Mouse (Mus musculus) C2C12 (cell line): ENCODE results near the gene Plekhm1.

Experiments used
- CTCF ChIP-seq: IDR thresholded peaks from one replicate; pipeline ENCODE4 v1.5.1; 2011; ENCODE audit not compliant: control insufficient read depth, insufficient read depth, insufficient read length
- MAX ChIP-seq: IDR thresholded peaks from one replicate; pipeline ENCODE4 v1.6.1; 2011; ENCODE audit warnings: mild to moderate bottlenecking, control low read depth
- MYOD1 ChIP-seq: IDR thresholded peaks from one replicate; pipeline ENCODE4 v1.6.1; 2011; ENCODE audit warnings: low read depth; ENCODE audit not compliant: control insufficient read depth, insufficient read length
- USF1 ChIP-seq: IDR thresholded peaks from one replicate; pipeline ENCODE4 v1.6.1; 2011; ENCODE audit warnings: low read depth, mild to moderate bottlenecking, control low read depth, moderate library complexity

DNA sequence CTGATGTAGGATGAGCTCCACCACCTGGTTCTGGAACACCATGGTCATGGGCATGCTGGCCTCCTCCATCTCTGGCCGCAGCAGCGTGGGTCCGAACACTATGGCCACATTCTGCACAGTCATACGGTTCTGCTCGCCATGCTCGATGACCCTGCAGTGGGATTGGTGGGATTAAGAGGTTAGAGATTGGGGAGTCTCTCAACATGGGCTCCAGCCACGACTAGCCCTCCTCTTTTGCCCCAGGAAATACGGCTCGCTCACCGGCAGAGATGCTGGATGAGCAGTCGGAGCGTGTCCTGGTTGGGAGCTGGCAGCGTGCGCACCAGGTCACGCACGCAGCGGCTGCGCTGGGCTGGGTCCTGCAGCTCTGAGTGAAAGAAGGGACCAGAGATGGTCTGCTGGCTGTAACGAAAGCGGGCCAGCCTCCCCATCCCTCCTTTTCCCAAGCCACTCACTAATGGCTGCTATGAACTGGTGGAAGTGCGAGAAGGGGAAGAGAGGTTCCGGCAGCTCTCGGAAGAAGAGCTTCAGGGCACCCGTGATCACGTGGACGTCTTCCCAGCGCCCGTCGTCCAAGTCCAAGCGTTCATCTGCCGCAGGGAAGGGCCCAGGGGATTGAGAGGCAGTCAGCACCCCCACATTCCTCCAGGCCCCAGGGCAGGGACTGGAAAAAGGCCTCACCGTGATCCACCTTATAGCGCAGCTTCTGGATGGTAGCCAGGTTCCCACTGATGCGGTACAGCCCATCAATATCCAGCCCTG, 79.4 kb downstream of the Plekhm1 start:
- TF ChIP-seq CTCF (no peak), USF1 (no peak), MAX (no peak), MYOD1 (no peak)
